ENCODE assay signal across 9 mouse cellular contexts in the genomic region with DNA sequence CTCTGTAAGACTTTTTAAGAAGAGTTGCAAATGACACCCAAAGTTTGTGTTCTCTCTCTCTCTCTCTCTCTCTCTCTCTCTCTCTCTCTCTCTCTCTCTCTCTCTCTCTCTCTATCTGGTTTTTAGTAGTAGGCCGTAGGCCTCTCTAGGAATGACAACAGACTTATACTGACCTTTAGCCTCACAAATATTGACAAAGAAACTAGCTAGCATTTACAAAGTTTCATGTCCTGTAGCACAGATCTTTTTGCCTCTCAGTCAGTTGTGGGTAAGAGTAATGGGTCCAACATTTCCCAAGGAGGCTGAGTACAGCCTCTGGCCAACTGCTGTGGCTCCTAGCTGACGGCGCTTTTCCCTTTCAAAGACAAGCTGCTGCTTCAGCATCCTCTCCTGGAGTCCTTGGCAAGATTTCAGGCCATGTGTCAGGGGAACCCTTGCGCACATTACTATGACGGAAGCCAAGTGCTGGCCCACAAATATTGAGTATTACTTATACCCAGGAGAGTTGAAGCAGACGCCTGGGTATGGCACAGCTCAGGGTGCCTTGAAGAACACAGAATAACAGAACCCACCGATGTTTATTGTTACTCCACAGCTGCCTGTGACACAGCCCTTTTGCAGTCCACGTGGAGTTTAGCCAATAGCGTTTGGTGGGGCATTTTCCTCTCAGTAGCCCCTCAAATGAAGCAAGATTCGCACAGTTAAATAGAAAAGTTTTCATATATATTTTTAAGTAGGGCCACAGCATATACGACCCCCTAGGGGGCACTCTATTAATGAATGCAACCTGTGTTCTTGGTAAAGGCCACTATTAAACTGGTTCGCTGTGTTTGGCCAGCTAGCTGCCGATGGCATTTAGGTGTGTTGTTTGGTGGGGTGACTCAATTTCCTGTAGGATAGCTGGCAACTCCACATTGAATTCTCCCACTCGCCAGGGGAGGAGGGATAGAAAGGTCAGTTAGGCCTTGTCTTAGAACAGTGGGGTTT.
A peak's percentile ranks its signal among the peaks of the same experiment; 100 is the strongest.
DNase-seq lines count a peak whose midpoint lies in the region; ATAC-seq and TF ChIP-seq lines count a peak whose summit lies in the region.
"Had no signal": no experiment of that assay in that cellular context is flagged by ENCODE, and none has a peak within 500 bp of the region (broad histone marks: within the 10 kb centered on the region; RNA-seq: fewer than 3 reads in every experiment).

No protein-coding gene starts in this region.

- H3K9ac ChIP-seq in heart, embryonic 12.5 days: no peak overlapping the region
- H3K9ac ChIP-seq in forebrain, embryonic 13.5 days: no peak overlapping the region

- ATAC-seq in heart, embryonic 12.5 days (ENCODE audit: insufficient number of reproducible peaks, low FRiP score): no peak
- no peak for ATAC-seq in forebrain, embryonic 13.5 days

- no peaks in the 10 kb centered on the region for H3K27me3 ChIP-seq in heart, embryonic 12.5 days (replicated peaks)
- no peaks in the 10 kb centered on the region for H3K27me3 ChIP-seq in cerebellum, adult 2 months (ENCODE audit: control insufficient read depth, insufficient read depth, low read length)
- no peaks in the 10 kb centered on the region for H3K27me3 ChIP-seq in forebrain, embryonic 13.5 days

- peak; percentile 93 for DNase-seq in heart, adult 11 months
- DNase-seq in 3T3-L1 (ENCODE audit: low read depth, low spot score): peak; percentile 41
- peak; percentile 54 to 76 for DNase-seq in cerebellum, adult 2 months
- DNase-seq in kidney, adult 9 months: peak; percentile 65
- no peak for DNase-seq in spleen, postnatal 4 days (ENCODE audit: low spot score in 2 of 2)
- no peak for DNase-seq in thymus, postnatal 4 days

- H3K9me3 ChIP-seq in heart, embryonic 12.5 days (replicated peaks): no peaks in the 10 kb centered on the region
- no peaks in the 10 kb centered on the region for H3K9me3 ChIP-seq in forebrain, embryonic 13.5 days (replicated peaks)

- H3K4me3 ChIP-seq in heart, embryonic 12.5 days: no peak overlapping the region
- no peak overlapping the region for H3K4me3 ChIP-seq in cerebellum, adult 2 months (replicated peaks; ENCODE audit: insufficient read depth, low read depth, low read length)
- no peak overlapping the region for H3K4me3 ChIP-seq in forebrain, embryonic 13.5 days

- peaks cover 20% of the 10 kb centered on the region for H3K4me1 ChIP-seq in heart, embryonic 12.5 days (replicated peaks)
- peaks cover 13% of the 10 kb centered on the region for H3K4me1 ChIP-seq in cerebellum, adult 2 months (ENCODE audit: control insufficient read depth, insufficient read depth, low read length)
- peaks cover 24% of the 10 kb centered on the region for H3K4me1 ChIP-seq in forebrain, embryonic 13.5 days

- no peaks in the 10 kb centered on the region for H3K36me3 ChIP-seq in heart, embryonic 12.5 days
- no peaks in the 10 kb centered on the region for H3K36me3 ChIP-seq in forebrain, embryonic 13.5 days (ENCODE audit: poor library complexity, severe bottlenecking)

- no peak overlapping the region for H3K4me2 ChIP-seq in heart, embryonic 12.5 days
- H3K4me2 ChIP-seq in forebrain, embryonic 13.5 days: no peak overlapping the region

- no peak overlapping the region for H3K27ac ChIP-seq in heart, embryonic 12.5 days (ENCODE audit: poor library complexity, severe bottlenecking)
- H3K27ac ChIP-seq in cerebellum, adult 2 months (ENCODE audit: insufficient read depth, low read length): no peak overlapping the region
- H3K27ac ChIP-seq in forebrain, embryonic 13.5 days: no peak overlapping the region
- H3K27ac ChIP-seq: macrophage had no signal

- 70% methylated on average over 14 of the region's 14 CpGs for WGBS in heart, embryonic 12.5 days
- WGBS in cerebellum, adult 2 months: 38% methylated on average over 14 of the region's 14 CpGs
- WGBS in forebrain, embryonic 13.5 days: 74% methylated on average over 14 of the region's 14 CpGs

- no peak for TF ChIP-seq POLR2A in cerebellum, adult 2 months (IDR thresholded peaks at IDR 0.05; ENCODE audit: borderline replicate concordance, insufficient read depth, low read length)

- no peak for TF ChIP-seq CTCF in cerebellum, adult 2 months (IDR thresholded peaks at IDR 0.05; ENCODE audit: borderline replicate concordance, insufficient read depth, low read depth, low read length)

Comparison
In these comparisons a context has a peak if more than half of its experiments do, and no peak if none do; other contexts are left out.
1. DNase-seq: peak in heart, adult 11 months (single experiment), 3T3-L1 (single experiment), cerebellum, adult 2 months (2 of 2) and kidney, adult 9 months (single experiment); none in spleen, postnatal 4 days (0 of 2) and thymus, postnatal 4 days (single experiment).